Mouse (Mus musculus) hindbrain, postnatal 0 days (tissue): ENCODE data around the gene Cdiptos. TPM values are rescaled to one million over a fixed set of nuclear protein-coding genes. Genes with fewer than 3 reads are reported as not detected.

Experiments
- ATAC-seq: fragments of 200-750 bp; cut with Nextera tagmentation; 2 replicates; pipeline ENCODE4 v1.8.0; 2017; ENCODE audit warnings: mild to moderate bottlenecking, moderate TSS enrichment, moderate library complexity
- DNase-seq: peaks from one replicate; pipeline ENCODE4 v3.0.0-alpha.2; 2015; ENCODE audit warnings: low spot score
- H3K27ac ChIP-seq: fragments of 300-500 bp; sonication (generic); 2 replicates; pipeline ENCODE4 v1.5.1; 2014; ENCODE audit warnings: mild to moderate bottlenecking
- H3K27me3 ChIP-seq: fragments of 300-500 bp; sonication (generic); 2 replicates; pipeline ENCODE4 v1.6.1; 2014; ENCODE audit warnings: low read length, mixed read lengths; ENCODE audit not compliant: insufficient read depth
- H3K36me3 ChIP-seq: fragments of 300-500 bp; sonication (generic); 2 replicates; pipeline ENCODE4 v1.6.1; 2014; ENCODE audit warnings: low read length, mixed read lengths; ENCODE audit not compliant: insufficient read depth
- H3K4me1 ChIP-seq: fragments of 300-500 bp; sonication (generic); 2 replicates; pipeline ENCODE4 v1.6.1; 2014; ENCODE audit warnings: antibody characterized with exemption, low read length, mixed read lengths; ENCODE audit not compliant: insufficient read depth
- H3K4me2 ChIP-seq: fragments of 300-500 bp; sonication (generic); 2 replicates; pipeline ENCODE4 v1.6.1; 2014; ENCODE audit warnings: low read depth, mild to moderate bottlenecking, low read length, moderate library complexity, mixed read lengths
- H3K4me3 ChIP-seq: fragments of 300-500 bp; sonication (generic); 2 replicates; pipeline ENCODE4 v1.5.1; 2014; ENCODE audit warnings: low read length
- H3K9ac ChIP-seq: fragments of 300-500 bp; sonication (generic); replicated peaks from 2 replicates; pipeline ENCODE4 v1.6.1; 2014; ENCODE audit warnings: mild to moderate bottlenecking, low read length, moderate library complexity, mixed read lengths
- H3K9me3 ChIP-seq: fragments of 300-500 bp; sonication (generic); 2 replicates; pipeline ENCODE4 v1.6.1; 2016; ENCODE audit warnings: low read length, mixed read lengths
- CTCF ChIP-seq: IDR thresholded peaks from 2 replicates; pipeline ENCODE4 v1.5.1; 2016; ENCODE audit warnings: antibody characterized with exemption, control low read depth, low read depth
- WGBS: fragments of 180-500 bp; shearing (Covaris S2); extraction: QIAGEN DNeasy Blood & Tissue Kit; methylation state at CpG from one replicate; pipeline ENCODE4 v1.1.7; 2014; 5-methylcytosine and 5-hydroxymethylcytosine counted together
- polyA plus RNA-seq: library from polyadenylated mRNA; unstranded; fragments of >200 nt; fragmentation: Nextera tagmentation; extraction: Ambion mirVana; gene quantifications from 2 replicates; pipeline ENCODE4 v1.2.1, GENCODE M21; 2015
- total RNA-seq: library from RNA; depleted of rRNA; stranded (reverse); fragments of >200 nt; gene quantifications from 2 replicates; pipeline ENCODE4 v1.2.3, GENCODE M21; 2014; rRNA removed

Gene Cdiptos
- total RNA-seq (0.31 TPM in 1 of 2 replicates, not detected in the other), polyA plus RNA-seq (0.95 and 1.4 TPM in 2 replicates)

- H3K4me1 ChIP-seq = peaks cover 7% of the 10 kb centered on the region; the same call in 1 of the 2 replicates
- H3K9ac ChIP-seq = peak within 1 kb of the TSS; percentile 86
- 0% methylated on average over 55 of the region's 55 CpGs for WGBS
- peak within 1 kb of the TSS; percentile 88 for H3K4me2 ChIP-seq
- peak; percentile 98 for DNase-seq
- peak; percentile 95 for ATAC-seq
- no peaks in the 10 kb centered on the region for H3K9me3 ChIP-seq
- TF ChIP-seq CTCF = peak; percentile 99
- H3K27me3 ChIP-seq = no peaks in the 10 kb centered on the region
- H3K36me3 ChIP-seq = peaks cover 35% of the 10 kb centered on the region
- peak within 1 kb of the TSS; percentile 98 for H3K27ac ChIP-seq
- peak within 1 kb of the TSS; percentile 79 for H3K4me3 ChIP-seq
Measured at GRCm38 (mm10) chr7:126975950-126976866, at the start of gene Cdiptos. Gene Cdiptos, minus strand, starts transcription at chr7:126976098.

- TF ChIP-seq CTCF = peak; percentile 82
- Histone ChIP-seq H3K4me3 (peak overlapping the region; percentile 88), H3K27me3 (no peaks in the 10 kb centered on the region), H3K4me1 (peaks cover 33% of the 10 kb centered on the region), H3K9me3 (no peaks in the 10 kb centered on the region), H3K4me2 (peak overlapping the region; percentile 87), H3K36me3 (peaks cover 19% of the 10 kb centered on the region; the same call in 1 of the 2 replicates), H3K9ac (peak overlapping the region; percentile 99), H3K27ac (peak overlapping the region; percentile 99)
- under 1% methylated on average over 28 of the region's 30 CpGs for WGBS
- ATAC-seq (peak; percentile 34), DNase-seq (peak; percentile 92)
Measured at GRCm38 (mm10) chr7:127024755-127025555, 49.1 kb upstream of the Cdiptos start.

- peaks cover 41% of the 10 kb centered on the region for H3K4me1 ChIP-seq
Measured at GRCm38 (mm10) chr7:127023896-127024690, 48.2 kb upstream of the Cdiptos start.

GRCm38 (mm10) chr7:127023272-127023691, 47.4 kb upstream of the Cdiptos start:
- H3K4me2 ChIP-seq = peak overlapping the region; percentile 87
- peak overlapping the region; percentile 32; the same call in 1 of the 2 replicates for H3K27ac ChIP-seq
- no peak for ATAC-seq
- H3K27me3 ChIP-seq = no peaks in the 10 kb centered on the region
- H3K9ac ChIP-seq = peak overlapping the region; percentile 99
- H3K4me1 ChIP-seq = peaks cover 47% of the 10 kb centered on the region
- peak overlapping the region; percentile 88 for H3K4me3 ChIP-seq
- H3K9me3 ChIP-seq = no peaks in the 10 kb centered on the region
- 58% methylated on average over 13 of the region's 13 CpGs for WGBS
- peak; percentile 24 for DNase-seq
- TF ChIP-seq CTCF = no peak
- peaks cover 19% of the 10 kb centered on the region; the same call in 1 of the 2 replicates for H3K36me3 ChIP-seq

More at GRCm38 (mm10) chr7:127023896-127024690, 48.2 kb upstream of the Cdiptos start:
- peaks cover 19% of the 10 kb centered on the region; the same call in 1 of the 2 replicates for H3K36me3 ChIP-seq
- no peaks in the 10 kb centered on the region for H3K9me3 ChIP-seq
- DNase-seq (no peak), ATAC-seq (no peak)
- WGBS = 13% methylated on average over 19 of the region's 19 CpGs
- H3K27me3 ChIP-seq = no peaks in the 10 kb centered on the region
- peak overlapping the region; percentile 87 for H3K4me2 ChIP-seq
- peak overlapping the region; percentile 99 for H3K9ac ChIP-seq
- TF ChIP-seq CTCF = no peak
- H3K4me3 ChIP-seq = peak overlapping the region; percentile 88
- peak overlapping the region; percentile 99 for H3K27ac ChIP-seq

- DNase-seq (no peak), ATAC-seq (no peak)
- Histone ChIP-seq H3K4me2 (peak overlapping the region; percentile 87), H3K9ac (peak overlapping the region; percentile 99; the same call in 1 of the 2 replicates), H3K27ac (0 out of 2 replicates have a peak overlapping the region, but pooled peaks have one; percentile 32), H3K4me1 (peaks cover 47% of the 10 kb centered on the region), H3K9me3 (no peaks in the 10 kb centered on the region), H3K4me3 (no peak overlapping the region), H3K27me3 (no peaks in the 10 kb centered on the region), H3K36me3 (peaks cover 19% of the 10 kb centered on the region; the same call in 1 of the 2 replicates)
- TF ChIP-seq CTCF = no peak
- 58% methylated on average over 7 of the region's 7 CpGs for WGBS
Measured at GRCm38 (mm10) chr7:127022528-127023271, 46.8 kb upstream of the Cdiptos start.
